Mouse (Mus musculus) stomach, embryonic 16.5 days (tissue): ENCODE measurements at regions not wholly inside any gene's neighbourhood (a gene's known extent, or its start where the extent isn't known, plus 50 kb on each side); places are given as distances from the start of the nearest gene placed in this dataset.

Experiments used
- ATAC-seq: fragments of 200-750 bp; cut with Nextera tagmentation; 2 replicates; pipeline ENCODE4 v1.8.0; 2017; ENCODE audit warnings: moderate number of reproducible peaks, moderate TSS enrichment; ENCODE audit not compliant: insufficient read depth, low FRiP score
- H3K27ac ChIP-seq: fragments of 300-500 bp; sonication (generic); 2 replicates; pipeline ENCODE4 v1.5.1; 2014; ENCODE audit warnings: low read length
- H3K27me3 ChIP-seq: fragments of 300-500 bp; sonication (generic); 2 replicates; pipeline ENCODE4 v1.6.1; 2014; ENCODE audit warnings: low read length, control low read depth, mixed read lengths; ENCODE audit not compliant: control insufficient read depth, insufficient read depth
- H3K36me3 ChIP-seq: fragments of 300-500 bp; sonication (generic); 2 replicates; pipeline ENCODE4 v1.6.1; 2014; ENCODE audit warnings: low read length; ENCODE audit not compliant: control insufficient read depth, insufficient read depth
- H3K4me1 ChIP-seq: fragments of 300-500 bp; sonication (generic); 2 replicates; pipeline ENCODE4 v1.6.1; 2014; ENCODE audit warnings: low read length, control low read depth, mixed read lengths; ENCODE audit not compliant: control insufficient read depth, insufficient read depth
- H3K4me2 ChIP-seq: fragments of 300-500 bp; sonication (generic); 2 replicates; pipeline ENCODE4 v1.6.1; 2014; ENCODE audit warnings: low read depth, low read length, mixed read lengths
- H3K4me3 ChIP-seq: fragments of 300-500 bp; sonication (generic); replicated peaks from 2 replicates; pipeline ENCODE4 v1.5.1; 2014; ENCODE audit warnings: mild to moderate bottlenecking, low read length
- H3K9ac ChIP-seq: fragments of 300-500 bp; sonication (generic); 2 replicates; pipeline ENCODE4 v1.6.1; 2014; ENCODE audit warnings: low read length
- H3K9me3 ChIP-seq: fragments of 300-500 bp; sonication (generic); replicated peaks from 2 replicates; pipeline ENCODE4 v1.6.1; 2016; ENCODE audit warnings: low read length, control low read depth; ENCODE audit not compliant: control insufficient read depth
- WGBS: fragments of 180-500 bp; shearing (Covaris S2); extraction: QIAGEN DNeasy Blood & Tissue Kit; methylation state at CpG from one replicate; pipeline ENCODE4 v1.1.7; 2014; 5-methylcytosine and 5-hydroxymethylcytosine counted together

DNA sequence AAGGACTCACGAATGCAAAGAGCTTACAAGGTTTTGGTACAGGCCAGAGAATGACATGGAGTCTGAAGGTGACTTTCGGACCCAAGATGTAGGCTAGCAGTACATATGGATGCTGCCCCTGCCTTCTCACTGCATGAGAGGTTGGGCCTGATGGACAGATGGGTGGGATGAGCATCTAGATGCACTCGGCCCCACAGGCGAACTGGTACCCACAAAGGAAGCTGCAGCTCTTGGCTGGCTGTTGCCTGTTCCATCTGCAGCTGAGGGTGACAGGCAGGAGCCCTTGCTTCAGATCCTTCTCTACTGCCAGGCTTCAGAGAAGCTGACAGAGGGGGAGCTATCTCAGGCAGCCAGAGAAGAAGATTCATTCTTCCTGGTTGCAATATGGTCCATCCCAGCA is 216.8 kb upstream of the Tas2r119 start:
- Histone ChIP-seq H3K9me3 (no peaks in the 10 kb centered on the region), H3K36me3 (no peaks in the 10 kb centered on the region), H3K27me3 (no peaks in the 10 kb centered on the region), H3K4me2 (no peak overlapping the region), H3K9ac (no peak overlapping the region), H3K4me3 (no peak overlapping the region), H3K4me1 (0 out of 2 replicates have a peak, but pooled peaks cover 5% of the 10 kb centered on the region), H3K27ac (no peak overlapping the region)
- 86% methylated on average over 4 of the region's 4 CpGs for WGBS
- no peak for ATAC-seq

DNA sequence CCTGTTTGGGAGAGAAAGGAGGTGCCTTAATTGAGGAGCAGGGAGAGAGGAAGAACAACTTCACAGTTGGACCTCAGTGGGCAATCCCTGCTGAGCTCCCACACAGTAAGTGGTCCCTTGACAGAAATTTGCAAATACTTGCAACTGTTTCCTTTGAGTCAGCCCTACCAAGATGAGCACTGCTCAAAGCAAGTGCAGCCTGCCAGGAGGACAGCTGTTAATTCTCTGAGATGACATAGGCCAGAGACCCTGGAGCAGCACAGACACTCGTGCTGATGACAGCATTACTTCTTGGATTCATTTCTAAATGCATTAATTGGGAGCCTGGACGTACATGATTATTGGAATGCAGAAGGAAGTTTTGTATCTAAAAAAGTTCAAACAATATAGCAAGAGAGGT is 215.1 kb upstream of the Tas2r119 start:
- no peak overlapping the region for H3K4me2 ChIP-seq
- H3K27me3 ChIP-seq = no peaks in the 10 kb centered on the region
- 0 out of 2 replicates have a peak, but pooled peaks cover 5% of the 10 kb centered on the region for H3K4me1 ChIP-seq
- H3K4me3 ChIP-seq = no peak overlapping the region
- peak overlapping the region; percentile 4; the same call in 1 of the 2 replicates for H3K27ac ChIP-seq
- peak; percentile 71; the same call in 1 of the 2 replicates for ATAC-seq
- no peaks in the 10 kb centered on the region for H3K36me3 ChIP-seq
- no peaks in the 10 kb centered on the region for H3K9me3 ChIP-seq
- 33% methylated on average over 2 of the region's 2 CpGs for WGBS
- H3K9ac ChIP-seq = no peak overlapping the region

- H3K4me1 ChIP-seq = 0 out of 2 replicates have a peak, but pooled peaks cover 5% of the 10 kb centered on the region
- no peaks in the 10 kb centered on the region for H3K27me3 ChIP-seq
- no peak overlapping the region for H3K27ac ChIP-seq
- no peak overlapping the region for H3K4me3 ChIP-seq
- WGBS = 94% methylated on average over 6 of the region's 6 CpGs
- no peaks in the 10 kb centered on the region for H3K9me3 ChIP-seq
- no peaks in the 10 kb centered on the region for H3K36me3 ChIP-seq
- no peak for ATAC-seq
- no peak overlapping the region for H3K9ac ChIP-seq
- no peak overlapping the region for H3K4me2 ChIP-seq
These were observed 212.2 kb upstream of the Tas2r119 start for GRCm38 (mm10) chr15:31964911-31965310.

GRCm38 (mm10) chr15:31965542-31965941 is 211.5 kb upstream of the Tas2r119 start:
- H3K4me3 ChIP-seq = no peak overlapping the region
- no peaks in the 10 kb centered on the region for H3K9me3 ChIP-seq
- H3K4me2 ChIP-seq = no peak overlapping the region
- H3K27me3 ChIP-seq = no peaks in the 10 kb centered on the region
- no peak overlapping the region for H3K27ac ChIP-seq
- no peak overlapping the region for H3K9ac ChIP-seq
- WGBS = 86% methylated on average over 4 of the region's 4 CpGs
- 0 out of 2 replicates have a peak, but pooled peaks cover 5% of the 10 kb centered on the region for H3K4me1 ChIP-seq
- H3K36me3 ChIP-seq = no peaks in the 10 kb centered on the region
- no peak for ATAC-seq

GRCm38 (mm10) chr15:31972891-31973290 is 204.2 kb upstream of the Tas2r119 start:
- H3K27me3 ChIP-seq = no peaks in the 10 kb centered on the region
- H3K36me3 ChIP-seq = no peaks in the 10 kb centered on the region
- no peaks in the 10 kb centered on the region for H3K9me3 ChIP-seq
- no peak overlapping the region for H3K4me2 ChIP-seq
- H3K9ac ChIP-seq = no peak overlapping the region
- H3K4me3 ChIP-seq = no peak overlapping the region
- H3K4me1 ChIP-seq = no peaks in the 10 kb centered on the region
- no peak for ATAC-seq
- no peak overlapping the region for H3K27ac ChIP-seq
- 89% methylated on average over 7 of the region's 7 CpGs for WGBS

DNA sequence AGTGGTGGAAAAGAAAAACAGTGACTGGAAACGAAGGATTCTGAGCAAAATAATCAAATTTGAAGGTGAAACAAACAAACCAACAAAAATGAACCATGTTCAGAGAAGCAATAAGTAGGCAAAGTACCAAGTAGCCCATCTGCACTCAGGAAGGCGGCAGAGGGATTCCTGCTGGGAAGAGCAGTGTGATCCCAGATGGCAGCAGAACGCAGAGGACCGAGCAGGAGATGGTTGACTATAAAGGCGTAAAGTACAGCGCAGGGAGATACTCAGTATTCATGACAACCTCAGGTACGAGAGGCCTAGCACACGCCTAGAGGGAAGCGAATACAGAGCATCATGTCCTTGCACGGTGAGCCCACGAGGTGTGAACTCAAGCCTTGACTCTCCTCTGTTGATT is 203.2 kb upstream of the Tas2r119 start:
- Histone ChIP-seq H3K9me3 (no peaks in the 10 kb centered on the region), H3K4me2 (no peak overlapping the region), H3K27me3 (no peaks in the 10 kb centered on the region), H3K9ac (no peak overlapping the region), H3K4me1 (no peaks in the 10 kb centered on the region), H3K4me3 (no peak overlapping the region), H3K27ac (no peak overlapping the region), H3K36me3 (no peaks in the 10 kb centered on the region)
- 90% methylated on average over 11 of the region's 11 CpGs for WGBS
- ATAC-seq = no peak

DNA sequence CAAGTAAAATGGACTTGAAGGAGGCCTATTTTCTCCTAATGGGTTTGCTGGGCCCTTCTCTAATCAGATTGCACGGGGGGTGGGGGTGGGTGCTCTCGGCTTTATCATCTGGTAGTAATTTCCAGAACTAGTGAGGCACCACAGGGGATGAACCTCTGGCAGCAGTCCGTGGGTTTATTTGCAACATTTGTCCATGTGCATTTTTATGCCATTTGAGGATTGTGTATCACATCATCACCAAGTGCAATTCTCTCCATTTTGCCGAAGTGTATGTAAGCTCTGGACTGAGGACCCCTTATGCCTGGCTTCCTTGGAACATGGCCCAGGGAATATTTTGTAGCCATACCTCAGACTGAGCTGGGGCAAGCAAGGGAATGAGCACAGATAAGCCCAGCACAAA is 200.6 kb upstream of the Tas2r119 start:
- H3K27me3 ChIP-seq = no peaks in the 10 kb centered on the region
- no peaks in the 10 kb centered on the region for H3K4me1 ChIP-seq
- no peak overlapping the region for H3K4me2 ChIP-seq
- H3K36me3 ChIP-seq = no peaks in the 10 kb centered on the region
- 61% methylated on average over 4 of the region's 4 CpGs for WGBS
- H3K4me3 ChIP-seq = no peak overlapping the region
- H3K9ac ChIP-seq = no peak overlapping the region
- H3K27ac ChIP-seq = no peak overlapping the region
- no peaks in the 10 kb centered on the region for H3K9me3 ChIP-seq
- no peak for ATAC-seq

DNA sequence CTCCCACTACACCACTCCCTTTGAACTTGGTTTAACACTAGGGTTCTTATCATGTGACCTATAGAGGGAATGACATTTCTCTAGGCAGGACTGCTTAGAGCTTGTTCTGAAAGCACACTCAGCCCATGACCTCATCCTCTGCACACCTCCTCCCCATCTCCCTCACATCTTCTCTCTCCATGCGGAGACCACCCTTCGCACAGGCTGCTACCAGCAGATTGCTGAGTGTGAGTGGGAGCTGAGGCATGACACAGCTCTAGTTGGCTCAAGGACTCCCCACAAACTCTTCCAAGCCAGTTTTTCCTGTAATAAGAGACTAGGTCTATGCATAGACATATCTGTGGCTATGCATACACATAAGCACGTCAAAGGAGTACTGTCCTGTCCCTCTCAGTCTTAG is 199.5 kb upstream of the Tas2r119 start:
- no peak for ATAC-seq
- Histone ChIP-seq H3K4me2 (no peak overlapping the region), H3K9ac (no peak overlapping the region), H3K4me3 (no peak overlapping the region), H3K27ac (no peak overlapping the region), H3K9me3 (no peaks in the 10 kb centered on the region), H3K4me1 (no peaks in the 10 kb centered on the region), H3K36me3 (no peaks in the 10 kb centered on the region), H3K27me3 (no peaks in the 10 kb centered on the region)
- WGBS = 82% methylated on average over 3 of the region's 3 CpGs

DNA sequence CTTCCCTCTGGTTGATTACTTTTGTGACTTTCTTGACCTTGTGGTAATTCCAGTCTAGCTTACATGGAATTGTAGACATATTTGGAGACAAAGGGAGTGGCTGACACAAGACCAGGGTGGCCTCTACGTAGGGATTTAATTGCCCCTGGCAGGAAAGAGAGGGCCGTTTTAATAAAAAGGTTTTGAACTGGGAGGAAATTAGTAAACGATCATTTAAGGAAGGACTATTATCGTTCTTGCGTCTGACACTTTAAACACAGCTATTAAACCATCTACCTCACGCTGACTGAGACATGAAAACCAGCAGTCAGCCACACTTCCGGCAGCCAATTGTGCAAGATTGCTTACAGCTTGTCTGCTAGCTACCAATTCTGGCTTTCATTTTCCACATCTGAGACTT is 197.1 kb upstream of the Tas2r119 start:
- ATAC-seq = no peak
- H3K9me3 ChIP-seq = no peaks in the 10 kb centered on the region
- H3K4me1 ChIP-seq = no peaks in the 10 kb centered on the region
- no peak overlapping the region for H3K4me2 ChIP-seq
- no peaks in the 10 kb centered on the region for H3K27me3 ChIP-seq
- H3K27ac ChIP-seq = no peak overlapping the region
- 54% methylated on average over 7 of the region's 7 CpGs for WGBS
- H3K9ac ChIP-seq = no peak overlapping the region
- no peaks in the 10 kb centered on the region for H3K36me3 ChIP-seq
- H3K4me3 ChIP-seq = no peak overlapping the region

DNA sequence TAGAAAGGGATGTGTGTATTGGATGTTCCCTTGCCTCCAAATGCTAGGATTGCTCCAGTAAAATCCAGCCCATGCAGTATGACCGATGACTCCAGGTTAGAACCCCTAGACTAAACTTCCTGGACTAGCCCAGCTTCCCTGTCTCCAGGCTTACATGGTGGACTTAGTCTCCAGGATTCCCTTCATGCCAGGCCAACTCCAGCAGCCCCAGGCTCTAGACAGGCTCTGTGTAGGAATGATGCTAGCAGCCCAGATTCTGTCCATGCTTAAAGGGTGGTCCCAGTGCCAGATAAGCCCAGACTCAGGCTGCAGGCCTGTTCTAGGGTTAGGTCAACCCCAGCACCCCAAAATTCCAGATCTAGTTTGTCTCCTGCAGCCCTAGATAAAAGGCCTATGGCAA is 196.3 kb upstream of the Tas2r119 start:
- WGBS = 92% methylated on average over 1 of the region's 1 CpGs
- no peak for ATAC-seq

More for the DNA sequence above, 196.3 kb upstream of the Tas2r119 start:
- Histone ChIP-seq H3K27me3 (no peaks in the 10 kb centered on the region), H3K36me3 (no peaks in the 10 kb centered on the region), H3K4me3 (no peak overlapping the region), H3K9me3 (no peaks in the 10 kb centered on the region), H3K4me2 (no peak overlapping the region), H3K9ac (no peak overlapping the region), H3K4me1 (no peaks in the 10 kb centered on the region), H3K27ac (no peak overlapping the region)
